Mouse (Mus musculus) megakaryocyte, embryonic 14.5 days (primary cell): ENCODE results near the gene Gm20379.

Source experiments
- FLI1 ChIP-seq: IDR thresholded peaks from 2 replicates; pipeline ENCODE4 v1.6.1; 2012; ENCODE audit warnings: low read length, inconsistent platforms, mixed read lengths
- GATA1 ChIP-seq: IDR thresholded peaks from 3 replicates; pipeline ENCODE4 v1.6.1; 2012; ENCODE audit warnings: mixed read lengths, low read length, inconsistent platforms, borderline replicate concordance

GRCm38 (mm10) chr13:92351100-92351499 lies 45.3 kb downstream of the Gm20379 start:
- TF ChIP-seq GATA1: no peak
- no peak for TF ChIP-seq FLI1
